Mouse (Mus musculus) right cerebral cortex, postnatal 4 days (tissue): Measurements from ENCODE around the gene Tmem192.
"Not testable (repeated sequence)": the region's sequence is repeated elsewhere in the genome, so short reads cannot be mapped to it uniquely, and the experiment has no call there.

ENCODE experiments used
- DNase-seq: peaks from one replicate; pipeline ENCODE4 v3.0.0-alpha.2; 2022

Tmem192 gene

DNA sequence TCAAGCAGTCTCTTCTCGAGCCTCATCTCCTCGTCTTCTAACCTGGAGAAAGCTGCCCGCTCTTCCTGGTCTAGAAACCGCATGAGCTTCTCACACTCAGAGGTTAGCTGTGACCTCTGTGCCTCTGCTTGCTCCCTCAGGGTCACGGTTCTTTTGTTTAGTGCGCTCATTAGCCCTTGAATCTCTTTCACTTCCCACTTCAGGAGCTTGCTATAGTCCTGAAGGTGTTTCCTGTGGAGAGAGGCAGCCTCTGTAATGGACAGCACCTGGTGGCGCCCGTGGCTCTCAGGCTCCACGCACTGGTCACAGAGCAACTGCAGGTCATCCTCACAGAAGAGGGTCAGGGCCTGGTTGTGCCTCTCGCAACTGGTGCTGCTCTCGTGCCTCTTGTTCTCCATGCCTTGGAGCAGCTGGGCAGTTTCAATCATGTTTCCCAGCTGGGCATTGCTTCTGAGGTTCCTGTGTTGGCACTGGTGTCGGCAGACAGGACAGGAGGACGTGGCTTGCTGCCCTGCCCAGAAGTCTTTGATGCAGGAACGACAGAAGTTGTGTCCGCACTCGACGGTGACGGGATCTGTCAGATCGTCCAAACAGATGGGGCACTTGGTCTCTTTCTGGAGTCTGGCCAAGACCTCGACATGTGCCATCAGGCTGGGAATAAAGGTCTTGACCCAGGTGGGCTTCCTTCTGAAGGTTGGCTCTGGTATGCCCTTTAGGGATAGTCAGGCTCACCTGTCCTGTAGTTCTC lies 36.3 kb downstream of the Tmem192 start:
- DNase-seq = no peak

DNA sequence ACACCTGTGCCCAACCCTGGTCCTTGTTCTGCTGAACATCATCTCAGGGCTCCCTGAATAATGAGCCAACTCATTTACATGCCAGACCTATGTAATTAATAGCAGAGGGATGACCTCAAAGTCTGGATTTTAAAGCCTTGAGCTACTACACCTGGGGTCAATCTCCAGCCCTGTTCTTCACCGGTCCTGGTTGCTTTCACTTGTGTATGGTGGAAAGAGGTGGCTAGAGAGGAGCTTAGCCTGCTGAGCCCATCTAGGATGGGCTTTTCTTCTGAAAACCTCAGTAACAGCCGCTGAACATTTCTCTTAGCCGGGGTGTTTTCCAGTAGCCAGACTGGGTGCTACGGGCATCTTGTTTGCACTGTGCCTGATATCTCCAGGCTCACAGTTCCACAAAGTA lies 40.7 kb downstream of the Tmem192 start, which contains the start of gene Trim75:
TSS of gene Trim75 (minus strand) at position 101 of the 400 bp plus-strand sequence.
- DNase-seq = no peak

DNA sequence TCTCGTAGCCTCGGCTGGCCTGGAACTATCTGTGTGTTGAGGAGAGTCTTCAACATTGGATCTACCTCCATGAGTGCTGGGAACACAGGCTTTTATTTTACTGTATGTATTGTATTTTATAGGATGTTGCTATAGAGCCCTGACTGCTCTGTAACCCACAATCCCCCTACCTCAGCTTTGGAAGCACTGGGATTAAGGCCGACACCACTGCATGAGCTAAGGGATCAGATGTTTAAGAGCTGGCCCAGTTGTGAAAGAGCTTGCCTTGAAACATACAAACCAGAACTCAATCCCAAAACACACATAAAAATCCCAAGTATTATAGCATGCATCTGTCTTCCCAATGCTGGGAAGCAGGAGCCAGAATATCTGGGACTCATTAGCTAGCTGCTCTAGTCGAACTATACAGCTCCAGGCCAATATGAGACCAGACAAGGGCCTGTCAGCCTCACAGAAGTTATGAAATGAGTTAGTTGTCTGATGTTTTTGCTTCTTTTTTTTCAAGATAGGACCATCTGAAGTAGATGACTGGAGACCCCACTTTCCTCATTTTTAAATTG lies 51.9 kb downstream of the Tmem192 start:
- DNase-seq = no peak

DNA sequence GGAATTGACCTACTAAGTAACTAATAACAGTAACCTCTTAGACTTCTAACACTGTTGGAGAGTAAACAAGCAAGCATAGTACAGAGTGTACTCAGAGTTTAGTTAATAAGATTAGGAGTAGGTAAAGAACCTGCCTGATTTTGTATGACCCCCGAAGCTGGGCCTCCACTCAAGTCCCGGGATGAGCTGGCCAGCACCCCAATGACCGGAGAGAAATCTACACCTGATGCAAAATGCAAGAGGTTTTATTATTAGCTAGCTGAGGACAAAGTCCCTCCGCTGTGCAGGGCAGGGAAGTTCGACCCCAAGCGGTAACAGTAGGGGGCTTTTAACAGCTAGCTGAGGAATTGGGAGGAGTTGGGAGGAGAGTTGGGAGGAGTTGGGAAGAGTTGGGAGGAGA lies 60.6 kb downstream of the Tmem192 start:
- DNase-seq = not testable (repeated sequence)

DNA sequence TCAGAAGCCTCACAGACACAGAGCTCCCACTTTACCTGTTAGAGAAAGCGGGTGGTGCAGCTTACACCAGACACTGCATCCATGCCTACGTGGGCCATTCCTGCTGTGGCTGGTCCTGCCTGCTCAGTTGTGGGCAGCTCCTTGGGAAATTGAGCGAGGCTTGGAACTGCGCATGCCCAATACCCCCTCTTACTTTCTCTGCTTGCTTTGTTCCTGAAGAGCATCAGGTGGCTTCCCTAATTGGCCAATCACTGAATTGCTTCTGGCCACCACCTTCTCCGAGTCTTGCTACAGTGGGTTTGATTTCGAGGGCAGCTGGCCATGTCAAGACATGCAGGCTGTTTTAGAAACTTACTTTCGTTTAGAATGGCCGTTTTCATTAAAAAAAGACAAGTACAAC lies 71.4 kb downstream of the Tmem192 start, which contains the start of the genes Trim61 and Trim60:
TSS of gene Trim61 (minus strand) at position 101 of the 400 bp plus-strand sequence.
TSS of gene Trim60 (minus strand) at position 162 of the 400 bp plus-strand sequence.
- no peak for DNase-seq
